Mouse (Mus musculus): ENCODE results near the gene Cst6. TPM values are rescaled to one million over a fixed set of nuclear protein-coding genes. Genes with fewer than 3 reads are reported as not detected.

Cst6 gene
- total RNA-seq, 4 experiments from 2014 or later: 44.0 to 55.9 (median 44.9) TPM

DNA sequence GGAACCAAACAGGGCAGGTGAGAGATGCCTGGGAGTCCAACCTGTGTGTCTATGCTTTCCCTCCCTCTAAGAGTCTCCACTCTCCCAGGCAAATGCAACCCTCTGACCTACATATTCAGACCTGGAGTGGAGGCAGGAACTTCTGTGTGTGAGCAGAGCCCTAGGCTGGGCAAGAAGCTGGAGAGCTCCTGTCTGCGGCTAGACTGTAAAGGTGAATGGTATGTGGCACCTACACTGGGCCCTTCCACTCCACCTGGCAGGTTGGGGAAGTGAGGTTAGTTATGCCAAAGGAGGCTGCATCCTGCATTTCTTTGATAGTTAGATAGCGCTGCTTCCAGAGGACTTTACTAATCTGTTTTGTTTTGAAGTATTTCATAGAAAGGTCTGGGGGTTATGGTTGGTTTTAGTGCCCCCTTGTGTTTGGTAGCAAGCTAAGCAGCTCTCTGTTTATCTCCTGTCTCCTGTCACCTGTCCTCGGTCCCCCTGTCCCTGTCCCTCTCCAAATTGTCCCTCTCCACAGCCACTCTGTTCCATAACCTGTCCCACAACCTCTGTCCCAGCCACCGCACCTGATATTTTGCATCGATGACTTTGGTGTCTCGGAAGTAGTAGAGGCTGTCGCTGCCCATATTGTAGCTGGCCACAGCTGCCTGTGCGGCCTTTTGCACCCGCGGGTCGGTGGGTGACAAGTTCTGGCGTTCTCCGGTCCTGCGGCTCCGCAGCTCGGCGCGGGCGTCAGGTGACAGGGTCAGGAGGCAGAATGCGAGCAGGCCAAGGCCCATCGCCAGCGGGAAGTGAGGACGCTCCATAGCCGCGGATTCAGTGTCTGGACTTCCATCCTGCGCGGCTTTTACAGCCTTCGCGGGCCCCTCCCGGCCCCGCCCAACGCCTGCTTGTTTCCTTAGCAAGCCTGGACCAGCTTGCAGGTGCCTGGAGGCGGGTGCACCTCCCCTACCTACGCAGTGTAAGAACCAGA, 560 bp downstream of the Cst6 start:
- peak in 1 of 2 experiments; percentile 51 for DNase-seq (ENCODE audit: low spot score in 2 of 2)

DNA sequence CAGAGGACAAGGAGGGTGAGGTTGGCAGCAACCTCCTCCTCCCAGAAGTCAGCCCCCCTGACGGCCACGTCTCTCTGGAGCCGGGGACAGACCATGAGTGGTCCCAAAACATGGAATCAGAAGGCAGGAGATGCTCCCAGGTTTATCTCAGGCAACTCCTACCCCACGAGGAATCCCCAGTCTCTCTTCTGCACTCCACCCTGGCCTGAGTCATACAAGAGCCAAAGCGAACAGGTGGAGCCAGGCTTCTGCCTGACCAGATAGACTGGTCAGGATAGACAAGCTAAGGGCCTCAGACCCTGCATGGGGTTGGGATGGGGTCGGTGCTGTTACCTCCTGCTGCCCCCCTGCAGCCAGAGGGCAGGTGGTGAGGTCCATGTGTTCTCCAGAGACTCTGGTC, 1.3 kb downstream of the Cst6 start:
- DNase-seq (ENCODE audit: low spot score in 2 of 2): no peak

DNA sequence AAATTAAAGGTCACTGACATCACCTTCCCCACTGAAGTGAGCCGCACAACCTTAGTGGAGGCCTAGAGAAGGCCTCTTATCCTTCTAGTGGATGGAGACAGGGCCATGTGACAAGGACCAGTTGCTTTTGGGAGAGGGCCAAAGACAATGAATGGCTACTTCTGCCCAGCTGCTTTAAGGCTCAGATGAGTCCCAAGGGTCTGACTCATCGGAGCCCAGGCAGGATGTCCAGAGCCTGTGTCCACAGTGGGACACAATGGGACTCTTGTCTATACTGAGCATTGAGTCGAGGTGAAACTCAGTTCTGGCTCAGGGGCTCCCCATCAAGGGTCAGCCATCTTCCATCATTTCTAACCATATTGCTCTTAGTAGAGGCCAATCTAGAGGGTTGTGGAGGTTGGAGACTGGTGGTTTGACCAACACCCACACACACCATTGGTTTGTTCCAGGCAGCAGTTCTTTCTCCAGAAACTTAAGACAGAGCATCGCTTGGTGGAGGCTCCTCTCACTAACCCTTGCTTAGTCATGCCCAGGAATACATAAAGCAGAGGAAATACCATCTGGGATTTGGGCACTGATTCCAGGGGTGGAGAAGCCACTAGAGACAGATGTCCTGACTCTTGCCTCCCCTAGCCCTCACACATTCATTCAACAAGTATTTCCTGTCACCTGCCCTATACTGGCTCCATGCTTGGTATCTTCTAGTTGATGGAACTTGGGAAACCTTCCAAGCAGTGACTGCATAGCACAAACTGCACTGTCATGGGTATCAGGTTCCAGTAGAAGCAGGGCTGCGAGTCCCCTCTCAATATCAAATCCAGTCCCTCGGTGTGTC, 3.9 kb downstream of the Cst6 start:
- peak; percentile 20 to 26 for DNase-seq (ENCODE audit: low spot score in 2 of 2)

DNA sequence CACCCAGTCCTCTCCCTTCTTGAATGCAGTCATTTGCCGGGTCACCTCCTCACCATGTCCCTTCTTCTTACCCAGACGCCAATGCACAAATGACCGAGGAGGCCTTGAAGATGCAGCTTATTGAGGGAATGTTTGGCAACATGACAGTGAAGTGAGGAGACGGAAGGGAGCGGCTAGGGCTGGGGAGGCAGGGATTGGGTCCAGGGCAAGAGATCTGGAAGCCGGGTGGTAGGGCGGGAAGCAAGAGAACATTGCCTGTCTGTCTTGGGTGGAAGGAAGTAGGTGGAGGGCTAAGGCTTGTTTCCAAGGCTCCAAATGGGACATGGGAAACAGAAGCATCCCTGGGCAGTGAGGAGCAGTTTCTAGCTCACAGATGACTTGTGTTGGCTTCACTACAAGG, 8.0 kb downstream of the Cst6 start:
- DNase-seq (ENCODE audit: low spot score in 2 of 2): no peak

DNA sequence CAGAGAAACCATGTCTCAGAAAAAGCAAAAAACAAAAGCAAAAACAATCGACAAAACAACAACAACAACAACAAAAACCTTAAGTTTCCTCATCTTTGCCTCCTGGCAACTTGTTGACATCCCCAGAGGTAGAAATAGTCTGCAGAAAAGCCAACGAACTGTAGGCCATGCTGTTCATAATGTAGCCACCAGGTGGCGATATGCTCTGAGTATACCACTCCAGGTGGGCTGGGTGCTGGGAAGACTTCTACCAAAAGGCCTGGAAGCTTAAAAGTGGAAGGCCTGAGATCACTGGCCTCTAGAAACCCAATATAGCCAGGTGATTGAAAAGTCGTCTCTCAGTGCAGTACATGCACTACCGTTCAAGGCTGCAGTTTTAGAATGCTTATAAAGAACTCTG, 11.4 kb downstream of the Cst6 start:
- DNase-seq (ENCODE audit: low spot score in 2 of 2): peak; percentile 67 to 75

DNA sequence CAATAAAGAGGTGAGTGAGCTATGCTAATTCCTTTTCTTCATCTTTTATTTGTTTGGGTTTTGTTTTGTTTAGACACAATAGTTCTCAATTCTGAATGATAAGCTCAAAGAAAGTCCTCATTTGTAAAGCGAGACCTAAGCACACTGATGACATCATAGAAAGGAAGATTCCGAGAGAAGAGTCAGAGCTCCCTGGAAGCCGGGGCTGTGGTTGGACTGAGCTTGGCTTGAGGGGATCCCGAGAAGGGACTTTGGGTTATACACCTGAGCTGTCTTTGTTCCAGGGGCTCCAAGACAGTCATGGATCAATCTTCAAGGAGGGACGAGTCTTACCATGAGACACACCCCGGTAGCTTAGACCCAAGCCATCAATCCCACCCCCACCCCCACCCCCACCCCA, 13.9 kb downstream of the Cst6 start, which contains the start of gene Catsper1:
TSS of gene Catsper1 (plus strand) at position 301 of the 400 bp plus-strand sequence.
- no peak for DNase-seq (ENCODE audit: low spot score in 2 of 2)

DNA sequence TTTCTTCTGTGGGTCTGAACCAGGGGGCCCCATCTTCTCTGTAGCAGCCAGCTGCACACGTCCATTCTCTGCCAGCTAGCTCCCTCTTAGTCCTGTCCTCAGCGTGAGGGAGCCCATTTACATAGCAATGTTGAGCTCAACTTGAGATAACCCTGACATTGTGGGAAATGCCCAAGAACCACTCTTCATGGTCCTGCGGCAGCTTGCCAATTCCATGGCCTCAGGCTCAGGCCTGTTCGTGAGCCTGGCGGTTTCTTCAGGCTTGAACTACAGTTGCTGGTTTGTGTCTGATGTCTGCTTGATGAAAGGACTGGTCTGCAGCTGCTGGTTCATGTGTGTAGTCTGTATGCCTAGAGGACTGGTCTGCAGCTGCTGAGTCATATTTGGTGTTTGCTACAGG, 14.6 kb downstream of the Cst6 start:
- no peak for DNase-seq (ENCODE audit: low spot score in 2 of 2)

DNA sequence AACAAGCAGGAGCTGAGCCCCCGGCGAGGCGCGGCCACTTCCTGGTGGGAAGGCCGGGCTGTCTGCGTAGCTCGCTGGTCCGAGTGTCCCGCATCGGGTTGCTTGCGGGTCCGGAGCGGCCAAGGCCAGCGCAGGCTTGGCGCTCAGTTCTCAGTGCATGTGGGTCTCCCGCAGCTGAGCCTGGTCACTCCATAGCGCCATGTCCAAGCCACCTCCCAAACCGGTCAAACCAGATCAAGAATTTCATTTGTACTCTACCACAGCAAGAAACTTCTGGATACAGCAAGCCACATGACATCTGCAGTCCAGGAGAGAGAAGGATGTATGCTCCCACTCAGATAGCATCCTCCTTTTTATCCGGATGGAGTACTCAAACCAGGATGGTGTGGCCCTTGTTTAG, 21.4 kb downstream of the Cst6 start:
- DNase-seq (ENCODE audit: low spot score in 2 of 2): no peak

DNA sequence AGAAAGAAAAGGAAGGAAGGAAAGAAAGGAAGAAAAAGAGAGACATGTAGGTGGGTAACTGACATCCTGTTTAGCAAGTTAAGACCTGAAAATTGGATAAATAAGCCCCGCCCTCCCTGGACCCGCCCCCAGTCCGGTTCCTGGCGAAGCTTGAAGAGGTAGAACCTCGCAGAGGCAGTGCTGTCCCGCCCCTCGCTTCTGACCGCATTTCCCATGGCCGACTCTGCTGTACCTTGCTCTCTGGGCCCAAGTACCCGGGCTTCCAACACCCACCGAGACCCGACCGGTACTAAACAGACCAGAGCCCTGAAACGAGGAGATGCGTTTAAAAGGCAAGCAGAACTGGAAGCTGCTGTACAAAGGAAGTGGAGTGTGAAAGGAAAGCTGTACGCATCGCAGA, 25.6 kb downstream of the Cst6 start:
- DNase-seq (ENCODE audit: low spot score in 2 of 2): no peak

DNA sequence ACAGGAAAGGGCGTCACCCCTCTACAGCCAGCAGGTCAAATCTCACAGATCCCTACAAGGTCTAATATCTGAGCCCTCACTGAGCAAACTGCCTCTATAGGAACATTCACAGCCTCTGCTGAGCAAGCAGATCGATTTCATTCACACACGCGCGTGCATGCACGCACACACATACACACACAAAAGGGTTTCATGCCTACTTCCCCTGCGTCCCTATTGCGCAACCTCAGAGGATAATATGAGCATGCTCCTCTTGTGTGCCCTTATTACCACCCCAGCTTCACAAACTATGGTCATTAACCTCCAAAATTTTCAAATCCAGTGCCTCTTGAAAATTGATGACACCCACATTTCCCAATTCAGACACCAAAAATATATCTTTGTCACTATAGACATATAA, 36.2 kb downstream of the Cst6 start:
- DNase-seq (ENCODE audit: low spot score in 2 of 2): no peak

DNA sequence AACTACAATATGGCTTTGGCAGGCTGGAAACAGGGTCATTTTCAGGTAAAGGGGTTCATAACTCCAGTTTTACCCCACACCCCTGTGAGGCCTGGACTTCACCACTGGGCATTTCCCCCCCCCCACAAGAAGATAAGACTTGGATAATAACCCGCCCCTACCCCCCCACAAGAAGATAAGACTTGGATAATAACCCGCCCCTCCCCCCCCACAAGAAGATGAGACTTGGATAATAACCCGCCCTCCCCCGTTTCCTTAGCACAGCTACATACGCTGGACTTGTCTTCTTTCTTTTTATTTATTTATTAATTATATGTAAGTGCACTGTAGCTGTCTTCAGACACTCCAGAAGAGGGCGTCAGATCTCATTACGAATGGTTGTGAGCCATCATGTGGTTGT, 40.3 kb downstream of the Cst6 start:
- no peak for DNase-seq (ENCODE audit: low spot score in 2 of 2)

DNA sequence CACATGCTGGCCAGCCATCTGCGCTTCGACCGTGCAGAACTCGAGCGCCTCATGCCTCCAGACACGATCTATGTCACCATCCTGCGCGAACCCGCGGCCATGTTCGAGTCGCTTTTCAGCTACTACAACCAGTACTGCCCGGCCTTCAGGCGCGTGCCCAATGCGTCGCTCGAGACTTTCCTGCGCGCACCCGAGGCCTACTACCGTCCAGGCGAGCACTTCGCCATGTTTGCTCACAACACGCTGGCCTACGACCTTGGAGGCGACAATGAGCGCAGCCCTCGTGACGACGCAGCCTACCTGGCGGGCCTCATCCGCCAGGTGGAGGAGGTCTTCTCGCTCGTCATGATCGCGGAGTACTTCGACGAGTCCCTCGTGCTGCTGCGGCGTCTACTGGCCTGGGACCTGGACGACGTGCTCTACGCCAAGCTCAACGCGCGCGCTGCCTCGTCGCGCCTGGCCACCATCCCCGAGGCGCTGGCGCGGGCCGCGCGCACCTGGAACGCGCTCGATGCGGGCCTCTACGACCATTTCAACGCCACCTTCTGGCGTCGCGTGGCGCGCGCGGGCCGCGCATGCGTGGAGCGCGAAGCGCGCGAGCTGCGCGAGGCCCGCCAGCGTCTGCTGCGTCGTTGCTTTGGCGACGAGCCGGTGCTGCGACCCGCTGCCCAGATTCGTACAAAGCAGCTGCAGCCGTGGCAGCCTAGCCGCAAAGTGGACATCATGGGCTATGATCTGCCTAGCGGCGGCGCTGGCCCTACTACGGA, 42.2 kb downstream of the Cst6 start:
- DNase-seq (ENCODE audit: low spot score in 2 of 2): no peak

DNA sequence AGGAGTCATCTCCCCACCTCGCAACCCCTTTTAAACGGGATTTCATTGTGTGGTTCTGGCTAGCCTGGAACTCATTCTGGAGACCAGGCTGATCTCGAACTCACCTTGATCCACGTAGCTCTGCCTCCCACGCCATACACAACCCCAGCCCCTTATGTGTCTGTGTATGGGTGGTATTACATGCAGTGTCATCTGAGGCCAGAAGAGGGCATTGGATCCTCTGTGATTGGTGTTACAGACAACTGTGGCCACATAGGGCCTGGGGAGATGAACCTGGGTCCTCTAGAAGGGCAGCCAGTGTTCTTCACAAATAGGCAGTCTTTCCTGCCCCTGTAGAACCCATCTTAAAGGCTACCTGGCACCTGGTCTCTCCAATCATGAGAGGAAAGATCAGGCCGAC, 43.1 kb downstream of the Cst6 start:
- no peak for DNase-seq (ENCODE audit: low spot score in 2 of 2)

DNA sequence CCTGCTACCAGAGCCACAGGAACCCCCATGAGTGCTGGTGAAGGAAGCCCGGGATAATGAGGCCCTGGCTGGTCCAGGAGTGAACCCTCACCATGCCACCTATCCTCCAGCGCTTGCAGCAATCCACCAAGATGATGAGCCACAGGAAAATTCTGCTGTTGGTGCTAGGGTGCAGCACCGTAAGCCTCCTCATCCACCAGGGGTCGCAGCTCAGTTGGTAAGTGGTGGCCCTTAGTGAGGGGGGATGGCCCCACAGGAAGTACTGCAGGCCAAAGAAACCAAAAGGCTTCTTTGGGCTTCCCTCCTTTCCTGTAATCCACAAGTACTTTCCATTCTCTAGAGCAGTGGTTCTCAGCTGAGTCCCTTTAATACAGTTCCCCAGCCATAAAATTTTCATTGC, 46.9 kb downstream of the Cst6 start:
- no peak for DNase-seq (ENCODE audit: low spot score in 2 of 2)

DNA sequence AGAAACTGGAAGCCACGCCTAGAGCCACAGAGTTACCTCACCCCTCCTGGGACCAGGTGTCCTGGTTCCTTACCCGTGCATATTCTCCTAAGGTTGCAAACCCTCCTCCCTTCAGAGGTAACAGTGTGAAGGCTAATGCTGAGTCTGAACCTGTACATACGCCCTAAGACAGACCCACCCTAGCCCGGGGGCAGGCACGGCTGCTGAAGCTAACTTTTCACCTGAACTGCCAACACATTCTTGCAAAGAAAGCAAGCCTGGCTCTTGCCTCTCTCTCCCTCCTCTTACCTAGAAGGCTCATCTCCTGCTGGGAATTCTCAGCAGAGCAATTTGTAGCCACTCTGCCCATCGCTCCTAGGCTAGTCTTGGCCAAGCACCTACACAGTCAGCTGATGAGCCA, 48.8 kb downstream of the Cst6 start:
- no peak for DNase-seq (ENCODE audit: low spot score in 2 of 2)

DNA sequence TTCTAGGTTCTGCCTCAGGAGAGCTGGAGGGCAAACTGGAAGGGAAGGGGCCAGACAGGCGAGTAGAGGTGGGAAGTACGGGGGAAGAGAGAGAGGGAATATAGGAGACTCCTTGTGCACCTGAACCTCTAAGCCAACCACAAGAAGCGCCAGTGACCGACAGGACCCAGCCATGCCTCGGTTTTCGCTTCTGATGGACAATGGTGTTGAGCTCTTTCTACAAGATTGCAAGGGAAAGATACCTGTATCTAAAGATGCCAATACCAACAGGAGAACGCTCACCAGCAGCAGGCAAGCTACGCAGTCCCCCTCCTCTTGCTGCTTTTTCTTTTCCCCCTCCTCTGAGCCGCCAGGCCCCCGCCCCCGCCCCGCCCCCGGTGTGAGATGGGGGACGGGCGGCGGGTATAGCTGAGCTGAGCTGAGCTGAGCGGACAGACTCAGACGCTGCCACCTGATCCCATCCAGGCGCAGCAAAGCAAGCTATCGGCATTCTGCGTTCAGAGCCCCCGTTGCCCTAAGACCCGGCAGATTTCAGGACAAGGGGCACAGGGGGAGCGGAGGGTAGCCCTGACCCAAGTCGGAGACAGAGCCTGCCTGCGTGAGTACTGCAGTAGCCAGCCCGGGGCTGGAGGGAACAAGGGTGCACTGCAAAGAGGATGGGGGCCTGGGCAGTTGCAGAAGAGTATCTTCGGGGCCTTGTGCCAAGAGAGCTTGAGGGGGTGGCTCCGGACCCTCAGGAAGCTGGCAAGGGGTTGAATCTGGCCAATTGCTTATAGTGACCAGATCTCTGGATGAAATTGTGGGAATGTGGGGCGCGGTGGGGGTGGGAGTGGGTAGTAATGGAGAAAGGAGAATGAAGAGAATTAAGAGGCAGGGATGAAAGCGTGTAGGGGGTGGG, 51.2 kb downstream of the Cst6 start, which contains the start of gene Gal3st3:
TSS of gene Gal3st3 (plus strand) at position 429 of the 898 bp plus-strand sequence.
- no peak for DNase-seq (ENCODE audit: low spot score in 2 of 2)

DNA sequence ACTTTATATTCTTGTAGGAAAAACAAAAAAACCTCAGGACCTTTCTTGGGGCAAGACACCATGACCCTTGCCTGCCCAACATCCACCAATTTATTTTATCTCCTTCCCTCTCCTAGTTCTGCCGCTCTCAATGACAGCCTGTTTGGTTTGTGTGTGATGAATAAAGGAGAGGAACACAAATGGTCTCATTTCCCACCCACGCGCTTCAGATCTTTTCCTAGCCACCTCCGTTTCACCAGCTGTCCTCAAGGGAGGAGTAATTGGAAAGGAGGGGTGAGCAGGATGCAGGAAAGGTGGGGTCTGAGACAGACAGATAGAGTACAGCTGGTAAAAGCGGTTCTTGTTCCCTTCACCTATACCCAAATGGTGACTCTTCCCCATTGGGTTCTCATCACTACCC, 52.7 kb downstream of the Cst6 start:
- no peak for DNase-seq (ENCODE audit: low spot score in 2 of 2)

DNA sequence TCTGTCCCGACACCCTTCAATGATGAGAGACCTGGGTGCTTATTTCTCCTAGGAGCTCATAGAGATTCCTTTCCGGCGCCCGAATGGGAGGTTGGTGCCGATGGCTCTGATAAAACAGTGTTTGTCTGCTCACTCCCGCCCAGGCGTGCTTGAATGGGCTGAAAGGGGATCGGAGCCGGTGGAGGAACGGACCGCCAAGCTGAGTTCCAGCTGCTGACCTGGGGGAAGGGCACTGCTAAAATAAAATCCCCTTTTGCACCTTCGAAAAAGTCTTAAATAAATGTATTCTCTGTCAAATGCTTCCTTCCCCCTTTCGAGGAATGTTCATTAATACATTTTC, 53.7 kb downstream of the Cst6 start:
- DNase-seq (ENCODE audit: low spot score in 2 of 2): no peak

DNA sequence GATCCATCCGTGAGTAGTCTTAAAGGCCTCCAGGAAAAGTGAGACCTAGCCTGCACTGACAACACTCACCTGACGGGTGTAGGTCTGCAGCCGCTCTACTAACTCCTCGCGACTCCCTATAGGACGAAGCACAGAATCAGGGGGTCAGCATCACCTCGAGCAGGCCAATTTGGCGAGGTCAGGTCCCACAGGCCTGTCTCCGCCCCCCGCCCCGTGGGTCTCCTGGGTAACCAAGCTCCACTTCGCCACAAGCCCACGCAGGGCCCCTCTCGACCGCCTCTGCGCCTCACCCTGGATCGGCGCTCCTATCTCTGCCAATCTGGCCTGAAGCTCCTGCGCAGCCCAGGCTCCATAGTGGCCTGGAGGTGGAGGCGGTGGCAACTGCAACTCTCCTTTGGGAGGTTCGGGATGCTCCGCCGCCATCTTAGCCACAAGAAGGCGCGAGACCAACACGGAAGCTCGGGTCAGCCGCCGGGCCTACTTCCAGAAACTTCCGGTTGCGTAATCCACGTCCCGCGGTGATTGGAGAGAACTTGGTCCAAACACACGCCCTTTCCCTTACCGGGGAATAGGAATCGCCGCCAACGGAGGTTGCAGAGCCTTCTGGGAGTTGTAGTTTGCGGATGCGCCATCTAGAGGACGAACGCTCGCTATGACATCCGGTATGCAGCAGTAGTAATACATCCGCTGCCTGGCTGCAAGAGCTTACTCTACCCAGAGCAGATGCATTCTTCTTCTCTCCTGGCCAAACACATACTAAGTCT, 54.2 kb downstream of the Cst6 start, which contains the start of gene Sf3b2:
TSS of gene Sf3b2 (minus strand) at position 484 of the 764 bp plus-strand sequence.
- peak; percentile 98 for DNase-seq (ENCODE audit: low spot score in 2 of 2)

All from gastrocnemius, adult 8-10 months (tissue).